Mouse (Mus musculus) lung, postnatal 0 days (tissue): ENCODE data around the gene Lhx4.
A peak's percentile ranks its signal among the peaks of the same experiment; 100 is the strongest.

Source experiments
- CTCF ChIP-seq: IDR thresholded peaks from 2 replicates; pipeline ENCODE4 v1.5.1; 2016; ENCODE audit warnings: antibody characterized with exemption, mild to moderate bottlenecking
- EP300 ChIP-seq: IDR thresholded peaks from 2 replicates; pipeline ENCODE4 v1.6.1; 2016; ENCODE audit warnings: antibody characterized with exemption, mild to moderate bottlenecking, control low read depth

DNA sequence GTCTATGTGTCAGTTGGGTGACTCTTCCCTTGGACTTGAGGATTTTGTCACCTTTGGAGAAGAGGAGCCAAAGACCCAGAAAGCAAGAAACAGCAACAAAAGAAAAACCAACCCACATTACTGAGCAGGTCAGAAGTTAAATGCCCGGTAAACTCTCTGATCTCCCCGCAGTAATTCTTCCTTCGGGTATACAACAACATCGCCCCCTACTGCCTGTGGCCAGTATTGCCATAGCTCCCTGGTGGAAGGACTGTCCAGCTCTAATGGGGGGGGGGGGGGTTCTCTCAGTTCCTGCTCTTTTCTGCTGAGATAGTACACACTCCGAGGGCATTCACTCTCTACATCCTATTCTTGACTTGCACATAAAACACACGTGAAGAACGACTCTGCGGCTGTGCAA is 30.0 kb downstream of the Lhx4 start:
- peak; percentile 60 for TF ChIP-seq CTCF
- TF ChIP-seq EP300 = no peak
